Mouse (Mus musculus) stomach, embryonic 14.5 days (tissue): Measurements from ENCODE around the gene Ing4. TPM values are rescaled to one million over a fixed set of nuclear protein-coding genes. Genes with fewer than 3 reads are reported as not detected.

Experiments used
- ATAC-seq: fragments of 200-750 bp; cut with Nextera tagmentation; 2 replicates; pipeline ENCODE4 v1.8.0; 2017; ENCODE audit warnings: low read depth, moderate TSS enrichment; ENCODE audit not compliant: insufficient number of reproducible peaks, insufficient read depth, low FRiP score
- H3K27ac ChIP-seq: fragments of 300-500 bp; sonication (generic); 2 replicates; pipeline ENCODE4 v1.5.1; 2014; ENCODE audit warnings: mild to moderate bottlenecking, low read length, moderate library complexity, mixed read lengths
- H3K27me3 ChIP-seq: fragments of 300-500 bp; sonication (generic); 2 replicates; pipeline ENCODE4 v1.6.1; 2014; ENCODE audit warnings: low read length, control low read depth, mixed read lengths; ENCODE audit not compliant: control insufficient read depth, insufficient read depth
- H3K36me3 ChIP-seq: fragments of 300-500 bp; sonication (generic); 2 replicates; pipeline ENCODE4 v1.6.1; 2014; ENCODE audit warnings: mild to moderate bottlenecking, control low read depth, low read length, moderate library complexity, mixed read lengths; ENCODE audit not compliant: control insufficient read depth, insufficient read depth
- H3K4me1 ChIP-seq: fragments of 300-500 bp; sonication (generic); 2 replicates; pipeline ENCODE4 v1.6.1; 2014; ENCODE audit warnings: low read length, control low read depth, mixed read lengths; ENCODE audit not compliant: control insufficient read depth, insufficient read depth
- H3K4me2 ChIP-seq: fragments of 300-500 bp; sonication (generic); replicated peaks from 2 replicates; pipeline ENCODE4 v1.6.1; 2014; ENCODE audit warnings: low read depth, low read length, control low read depth
- H3K4me3 ChIP-seq: fragments of 300-500 bp; sonication (generic); 2 replicates; pipeline ENCODE4 v1.5.1; 2014; ENCODE audit warnings: low read depth, low read length, control low read depth
- H3K9ac ChIP-seq: fragments of 300-500 bp; sonication (generic); replicated peaks from 2 replicates; pipeline ENCODE4 v1.6.1; 2014; ENCODE audit warnings: low read depth, mild to moderate bottlenecking, control low read depth, low read length, moderate library complexity, mixed read lengths
- H3K9me3 ChIP-seq: fragments of 300-500 bp; sonication (generic); 2 replicates; pipeline ENCODE4 v1.6.1; 2016; ENCODE audit warnings: low read depth, low read length, control low read depth; ENCODE audit not compliant: control insufficient read depth
- WGBS: fragments of 180-500 bp; shearing (Covaris S2); extraction: QIAGEN DNeasy Blood & Tissue Kit; methylation state at CpG from one replicate; pipeline ENCODE4 v1.1.7; 2014; 5-methylcytosine and 5-hydroxymethylcytosine counted together
- polyA plus RNA-seq: library from polyadenylated mRNA; unstranded; fragments of >200 nt; fragmentation: Nextera tagmentation; extraction: Ambion mirVana; gene quantifications from 2 replicates; pipeline ENCODE4 v1.2.1, GENCODE M21; 2014

The Ing4 gene
- polyA plus RNA-seq, 1 experiment from 2014 or later = 119 TPM

DNA sequence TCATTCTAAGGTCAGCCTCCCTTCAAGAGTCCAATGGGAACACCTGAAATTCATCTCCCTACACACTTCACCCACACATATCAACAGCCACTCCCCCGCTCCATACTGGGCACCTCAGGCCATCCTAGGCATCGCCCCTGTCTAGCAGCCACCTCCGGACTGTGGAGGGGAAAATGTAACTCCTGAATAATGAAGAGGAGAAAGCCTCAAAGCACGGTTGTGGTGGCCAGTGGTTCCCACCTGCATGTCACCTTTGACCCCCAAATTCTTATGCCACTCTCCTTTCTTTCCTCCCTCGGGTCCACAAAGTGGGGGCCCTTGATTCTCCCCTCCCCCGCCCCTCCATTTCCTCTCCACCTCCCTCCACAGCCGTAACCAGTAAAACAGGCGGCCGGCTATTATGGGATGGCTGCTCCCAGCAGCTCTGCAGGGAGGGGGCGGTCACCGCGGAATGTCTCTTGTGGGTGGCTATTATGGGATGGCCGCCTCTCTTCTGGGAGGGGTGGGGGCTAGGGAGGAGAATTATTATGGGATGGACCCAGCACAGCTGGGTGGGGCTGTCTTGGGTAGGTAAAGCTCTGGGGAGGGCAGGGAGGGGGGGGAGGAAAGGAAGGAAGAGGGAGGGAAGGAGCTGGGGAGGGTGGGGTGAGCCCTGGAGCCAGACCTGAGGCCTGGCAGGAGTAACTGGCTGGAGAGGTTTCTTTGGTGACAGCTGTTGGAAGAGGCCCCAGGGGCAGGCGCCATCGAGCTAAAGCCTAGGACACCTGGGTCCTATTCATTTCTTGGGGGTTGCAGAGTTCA lies 50.2 kb downstream of the Ing4 start:
- H3K4me2 ChIP-seq = peak overlapping the region; percentile 45
- H3K4me3 ChIP-seq = 0 out of 2 replicates have a peak overlapping the region, but pooled peaks have one; percentile 3
- H3K27me3 ChIP-seq = no peaks in the 10 kb centered on the region
- peak overlapping the region; percentile 85 for H3K27ac ChIP-seq
- H3K36me3 ChIP-seq = no peaks in the 10 kb centered on the region
- H3K4me1 ChIP-seq = peaks cover 17% of the 10 kb centered on the region
- peak; percentile 74 for ATAC-seq
- WGBS = 1% methylated on average over 14 of the region's 15 CpGs
- peak overlapping the region; percentile 21; the same call in 1 of the 2 replicates for H3K9ac ChIP-seq
- no peaks in the 10 kb centered on the region for H3K9me3 ChIP-seq

DNA sequence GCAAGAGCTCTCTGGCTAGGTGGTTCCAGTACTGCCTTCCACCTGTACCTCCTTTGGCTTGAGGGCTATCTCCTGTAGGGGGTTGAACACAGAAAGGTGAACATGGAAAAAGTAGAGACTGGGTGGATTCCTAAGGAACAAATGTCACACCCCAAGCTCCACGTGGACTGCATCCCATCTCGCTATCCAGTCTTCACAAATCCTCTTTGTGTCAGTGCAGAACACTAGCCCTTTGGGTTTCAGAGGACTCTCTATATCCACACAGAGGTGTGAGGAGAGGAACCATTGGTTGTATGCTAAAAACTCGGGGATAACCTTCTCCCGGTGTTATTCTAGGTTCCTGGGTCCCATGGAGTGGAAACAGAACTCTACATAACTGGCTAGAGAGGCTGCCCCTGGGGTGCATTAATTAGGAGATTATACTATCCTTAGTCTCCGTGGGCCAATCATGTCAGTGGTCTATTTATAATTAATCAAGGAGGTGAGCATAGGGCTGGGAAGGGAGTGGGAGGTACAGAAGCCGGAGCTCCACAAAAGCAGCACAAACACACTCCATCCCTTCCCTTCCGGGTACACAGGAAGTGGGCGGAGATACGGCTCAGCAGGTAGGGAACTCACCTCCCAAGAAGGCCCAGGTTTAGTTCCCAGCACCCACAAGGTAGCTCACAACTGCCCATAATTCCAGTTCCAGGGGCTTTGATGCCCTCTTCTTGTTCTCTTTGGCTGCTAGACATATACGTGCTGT lies 51.0 kb downstream of the Ing4 start:
- H3K4me2 ChIP-seq = peak overlapping the region; percentile 45
- peaks cover 17% of the 10 kb centered on the region for H3K4me1 ChIP-seq
- 43% methylated on average over 10 of the region's 10 CpGs for WGBS
- no peaks in the 10 kb centered on the region for H3K9me3 ChIP-seq
- ATAC-seq = no peak
- 0 out of 2 replicates have a peak overlapping the region, but pooled peaks have one; percentile 3 for H3K4me3 ChIP-seq
- peak overlapping the region; percentile 85 for H3K27ac ChIP-seq
- H3K9ac ChIP-seq = peak overlapping the region; percentile 21; the same call in 1 of the 2 replicates
- no peaks in the 10 kb centered on the region for H3K36me3 ChIP-seq
- H3K27me3 ChIP-seq = no peaks in the 10 kb centered on the region

DNA sequence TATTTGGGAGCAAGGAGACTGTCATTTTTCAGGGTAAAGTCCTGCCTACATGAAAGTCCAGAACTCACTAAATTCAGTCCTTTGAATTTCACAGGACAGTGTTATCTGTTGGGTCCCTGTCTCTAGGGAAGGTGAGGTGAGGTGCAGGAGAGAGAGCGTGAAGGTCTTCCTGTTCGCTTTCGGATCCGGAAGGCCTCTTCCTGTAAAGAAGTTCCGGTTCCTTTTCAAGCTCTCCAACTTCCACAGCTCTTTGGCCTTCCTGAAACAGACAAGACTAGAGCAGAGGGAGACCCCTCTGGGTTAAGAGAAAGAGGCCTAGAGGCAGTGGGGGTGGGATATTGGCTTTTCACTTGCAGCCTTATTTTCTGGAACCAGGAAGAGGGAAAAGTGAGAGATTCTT lies 52.8 kb downstream of the Ing4 start:
- no peak overlapping the region for H3K4me2 ChIP-seq
- no peak overlapping the region for H3K9ac ChIP-seq
- no peak for ATAC-seq
- H3K4me1 ChIP-seq = peaks cover 17% of the 10 kb centered on the region
- no peaks in the 10 kb centered on the region for H3K36me3 ChIP-seq
- 82% methylated on average over 5 of the region's 5 CpGs for WGBS
- no peaks in the 10 kb centered on the region for H3K9me3 ChIP-seq
- no peak overlapping the region for H3K27ac ChIP-seq
- H3K4me3 ChIP-seq = no peak overlapping the region
- H3K27me3 ChIP-seq = no peaks in the 10 kb centered on the region

DNA sequence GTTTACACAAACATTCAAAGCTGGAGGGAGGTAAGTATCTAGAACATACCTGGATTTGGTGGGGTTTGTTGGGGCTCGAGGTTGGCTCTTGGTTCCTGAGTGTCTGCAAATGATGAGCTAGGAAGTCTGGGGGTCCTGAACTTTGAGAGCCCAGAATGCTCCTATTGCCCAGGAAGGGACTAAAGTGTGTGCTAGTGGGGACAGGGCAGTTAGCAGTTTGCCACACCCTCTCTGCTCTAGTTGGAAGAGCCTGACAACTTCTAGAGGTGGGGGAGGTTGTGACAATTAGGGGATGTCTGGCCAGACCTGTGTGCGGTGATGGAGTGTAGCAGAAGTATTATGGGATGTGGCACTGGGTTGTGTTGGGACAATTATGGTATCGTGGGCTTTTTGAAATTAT lies 55.3 kb downstream of the Ing4 start:
- 50% methylated on average over 3 of the region's 3 CpGs for WGBS
- H3K4me3 ChIP-seq = no peak overlapping the region
- H3K9me3 ChIP-seq = no peaks in the 10 kb centered on the region
- no peak overlapping the region for H3K4me2 ChIP-seq
- H3K27me3 ChIP-seq = no peaks in the 10 kb centered on the region
- no peak overlapping the region for H3K9ac ChIP-seq
- H3K4me1 ChIP-seq = peaks cover 34% of the 10 kb centered on the region
- H3K36me3 ChIP-seq = peaks cover 19% of the 10 kb centered on the region
- H3K27ac ChIP-seq = peak overlapping the region; percentile 95
- ATAC-seq = no peak

DNA sequence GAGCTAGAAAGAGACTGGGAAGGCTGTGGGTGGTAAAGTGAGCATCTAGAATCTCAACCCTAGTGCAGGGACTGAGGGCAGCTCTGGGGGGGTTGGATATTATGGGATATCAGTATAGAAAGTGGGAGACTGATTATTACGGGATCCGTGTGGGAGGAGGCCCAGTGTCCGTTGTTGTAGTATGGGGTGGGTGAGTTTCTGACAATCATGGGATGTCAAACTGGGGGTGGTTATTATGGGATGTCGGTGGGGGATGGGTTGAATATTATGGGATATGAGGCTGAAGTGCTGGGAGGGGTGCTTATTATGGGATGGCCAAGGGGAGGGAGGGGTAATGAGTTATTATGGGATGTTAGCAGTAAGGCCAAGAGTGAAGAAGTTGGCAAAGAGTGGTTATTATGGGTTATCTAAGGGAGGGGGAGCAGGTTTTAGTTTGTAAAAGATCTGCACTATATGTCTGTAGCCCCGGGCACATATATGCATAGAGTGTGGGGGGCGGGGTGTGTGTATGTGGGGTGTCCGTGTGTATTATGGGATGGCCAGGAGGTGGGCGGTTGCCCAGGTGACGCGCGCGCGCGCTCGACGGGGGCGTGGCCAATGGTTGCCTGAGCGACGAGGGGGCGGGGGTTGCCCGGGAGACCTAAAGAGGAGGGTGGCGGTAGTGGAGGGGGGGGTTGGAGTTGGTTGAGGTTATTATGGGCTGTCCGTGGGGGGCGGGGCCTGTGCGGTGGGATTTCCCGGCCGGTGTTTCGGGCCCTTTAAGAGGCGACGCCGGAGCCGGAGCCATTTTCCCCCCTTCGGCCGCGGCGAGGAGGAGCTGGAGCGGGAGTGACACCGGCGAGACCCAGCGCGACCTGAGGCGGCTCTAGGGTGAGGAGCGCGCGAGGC lies 56.1 kb downstream of the Ing4 start, which contains the start of gene Chd4:
Chd4 (plus strand) TSS at position 591 of the 888 bp plus-strand sequence.
- H3K4me1 ChIP-seq = peaks cover 26% of the 10 kb centered on the region
- ATAC-seq = peak; percentile 81
- no peaks in the 10 kb centered on the region for H3K27me3 ChIP-seq
- H3K4me3 ChIP-seq = peak within 1 kb of the TSS; percentile 98
- H3K9ac ChIP-seq = peak within 1 kb of the TSS; percentile 96
- peak within 1 kb of the TSS; percentile 95 for H3K4me2 ChIP-seq
- H3K27ac ChIP-seq = peak within 1 kb of the TSS; percentile 95
- WGBS = 2% methylated on average over 40 of the region's 45 CpGs
- H3K9me3 ChIP-seq = no peaks in the 10 kb centered on the region
- H3K36me3 ChIP-seq = peaks cover 27% of the 10 kb centered on the region

DNA sequence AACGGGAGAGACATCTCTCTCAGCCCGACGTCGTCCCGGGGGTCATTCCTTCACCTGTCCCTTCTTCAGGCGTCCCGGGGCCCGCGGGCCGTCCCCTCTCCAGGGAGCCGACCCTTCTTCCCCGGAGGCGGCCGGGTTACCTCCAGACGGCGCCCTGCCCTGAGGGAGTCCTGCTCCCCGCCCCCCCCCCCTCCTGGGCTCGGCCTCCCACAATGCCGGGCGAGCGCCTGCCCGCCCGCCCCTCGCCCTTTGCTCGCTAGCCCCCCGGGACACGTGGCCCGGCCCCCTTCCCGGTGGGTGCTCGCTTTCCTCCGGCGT lies 56.7 kb downstream of the Ing4 start:
- Histone ChIP-seq H3K9ac (peak overlapping the region; percentile 96), H3K4me2 (peak overlapping the region; percentile 95), H3K27me3 (no peaks in the 10 kb centered on the region), H3K27ac (peak overlapping the region; percentile 95), H3K4me3 (peak overlapping the region; percentile 98), H3K4me1 (peaks cover 23% of the 10 kb centered on the region), H3K36me3 (peaks cover 33% of the 10 kb centered on the region), H3K9me3 (no peaks in the 10 kb centered on the region)
- no peak for ATAC-seq
- 0% methylated on average over 22 of the region's 32 CpGs for WGBS

DNA sequence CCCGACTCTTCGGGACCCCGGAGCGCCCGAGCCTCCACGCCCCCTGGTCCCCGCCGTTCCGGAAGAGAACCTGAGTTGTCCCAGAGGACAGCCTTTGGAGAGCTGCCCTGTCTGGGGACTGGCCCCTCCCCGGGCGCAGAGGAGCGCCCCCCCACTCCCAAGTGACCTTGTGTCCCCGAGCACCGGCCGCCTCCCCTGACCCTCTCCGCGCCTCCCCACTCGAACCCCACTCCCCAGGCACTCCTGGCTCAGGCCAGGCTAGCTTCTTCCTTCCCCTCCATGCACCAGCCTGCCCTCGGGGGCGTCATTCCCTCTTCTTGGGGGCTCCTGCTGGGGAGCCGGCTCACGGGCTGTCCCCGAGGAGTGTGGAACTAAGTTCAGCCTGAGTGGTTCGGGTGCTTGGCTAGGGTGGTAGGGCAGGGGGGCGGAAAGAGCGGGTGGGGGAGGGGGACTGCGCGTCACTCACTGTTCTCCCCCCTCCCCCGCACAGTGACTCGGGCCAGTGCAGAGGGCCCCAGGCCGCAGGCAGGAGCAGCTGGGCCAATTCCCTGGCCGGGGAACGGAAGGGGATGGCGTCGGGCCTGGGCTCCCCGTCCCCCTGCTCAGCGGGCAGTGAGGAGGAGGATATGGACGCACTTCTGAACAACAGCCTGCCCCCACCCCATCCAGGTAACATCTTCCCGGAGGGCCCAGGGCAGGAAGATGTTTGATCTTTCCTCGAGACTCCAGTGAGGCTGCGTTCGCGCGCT lies 57.2 kb downstream of the Ing4 start:
- Histone ChIP-seq H3K27ac (peak overlapping the region; percentile 95), H3K9me3 (no peaks in the 10 kb centered on the region), H3K36me3 (peaks cover 38% of the 10 kb centered on the region), H3K4me1 (peaks cover 23% of the 10 kb centered on the region), H3K9ac (peak overlapping the region; percentile 96), H3K27me3 (no peaks in the 10 kb centered on the region), H3K4me2 (peak overlapping the region; percentile 95), H3K4me3 (peak overlapping the region; percentile 98)
- WGBS = 0% methylated on average over 40 of the region's 44 CpGs
- peak; percentile 47 for ATAC-seq
